Mouse (Mus musculus): ENCODE measurements around the gene Dnajc9.

GRCm38 (mm10) chr14:20431726-20432125, 43.0 kb upstream of the Dnajc9 start:
- no peak for TF ChIP-seq POLR2A (IDR thresholded peaks at IDR 0.05; ENCODE audit: low read depth, low read length)
- no peak for TF ChIP-seq CTCF (IDR thresholded peaks at IDR 0.05; ENCODE audit: borderline replicate concordance, insufficient read depth, low read length)

All from embryonic fibroblast, embryonic 13.5 days (primary cell).